Mouse (Mus musculus) midbrain, embryonic 14.5 days (tissue): ENCODE measurements around the gene Casc1. TPM values are rescaled to one million over a fixed set of nuclear protein-coding genes. Genes with fewer than 3 reads are reported as not detected.

Experiments used
- polyA plus RNA-seq: library from polyadenylated mRNA; unstranded; fragments of >200 nt; fragmentation: Nextera tagmentation; extraction: Ambion mirVana; gene quantifications from 2 replicates; pipeline ENCODE4 v1.2.1, GENCODE M21; 2014

The Casc1 gene
- polyA plus RNA-seq, 1 experiment from 2014 or later = 0.46 TPM

Other genes with a start within 250 kb of the Casc1 start
- gene Bcat1, start 134.8 kb downstream of the Casc1 start, polyA plus RNA-seq = 94.4 and 117 TPM in 2 replicates
- gene Lrmp, start 95.4 kb downstream of the Casc1 start, polyA plus RNA-seq = 1.2 TPM in 1 of 2 replicates, not detected in the other
- 29.2 and 30.6 TPM in 2 replicates for gene Etfrf1, start 129 bp upstream of the Casc1 start, polyA plus RNA-seq
- gene Kras, start 39.2 kb upstream of the Casc1 start, polyA plus RNA-seq = 115 and 120 TPM in 2 replicates